Mouse (Mus musculus): ENCODE measurements around the gene Ift57. TPM values are rescaled to one million over a fixed set of nuclear protein-coding genes. Genes with fewer than 3 reads are reported as not detected.

The Ift57 gene
- polyA plus RNA-seq (2014; fragmentation: Nextera tagmentation; extraction: Ambion mirVana): 30.5 and 32.9 TPM in 2 replicates

DNA sequence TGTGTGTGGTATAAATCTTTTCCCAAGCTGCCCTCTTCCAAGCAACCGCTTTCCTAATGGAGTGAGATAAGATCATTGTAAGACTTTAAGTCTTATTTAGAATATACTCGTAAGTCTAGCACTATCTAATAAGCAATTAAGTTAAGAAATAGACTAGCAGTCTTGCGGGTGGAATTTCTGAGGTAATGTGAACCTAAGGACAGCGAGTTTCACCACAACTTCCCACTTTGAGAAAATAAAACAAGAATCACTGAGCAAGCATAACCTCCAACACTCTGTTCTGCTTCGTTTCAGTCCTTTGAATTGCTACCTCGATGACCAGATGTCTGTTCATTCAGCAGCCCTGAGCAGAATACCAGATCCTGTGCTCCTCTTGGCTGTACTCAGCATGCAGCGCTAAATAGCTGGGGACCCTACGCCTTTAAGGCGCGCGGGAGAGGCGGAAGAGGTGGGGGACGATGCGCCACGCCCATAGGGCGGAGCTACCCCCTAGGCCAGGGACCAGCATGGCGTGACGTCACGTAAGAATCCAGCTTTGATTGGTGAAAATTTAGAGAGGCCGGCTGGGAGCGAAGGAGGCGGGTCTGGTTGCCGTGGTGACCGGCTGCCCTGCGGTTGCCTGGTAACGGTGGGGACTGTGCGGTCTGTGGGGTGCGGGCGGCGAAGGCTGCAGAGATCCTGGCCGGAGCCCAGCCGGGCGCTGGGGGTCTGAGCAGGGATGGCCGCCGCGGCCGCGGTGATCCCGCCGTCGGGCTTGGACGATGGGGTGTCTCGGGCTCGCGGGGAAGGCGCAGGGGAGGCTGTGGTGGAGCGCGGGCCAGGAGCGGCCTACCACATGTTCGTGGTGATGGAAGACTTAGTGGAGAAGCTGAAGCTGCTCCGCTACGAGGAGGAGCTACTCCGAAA is at the start of gene Ift57:
Gene Ift57 (plus strand): TSS at position 614 of the 906 bp plus-strand sequence.
- Histone ChIP-seq H3K36me3 (replicated peaks; ENCODE audit: control insufficient read depth, insufficient read depth, low read depth, low read length) (no peaks in the 10 kb centered on the region), H3K27me3 (ENCODE audit: control insufficient read depth, insufficient read depth, low read length) (no peaks in the 10 kb centered on the region), H3K9me3 (replicated peaks; ENCODE audit: control insufficient read depth, low read length) (no peaks in the 10 kb centered on the region), H3K27ac (replicated peaks; ENCODE audit: low read depth, low read length) (no peak within 1 kb of the TSS), H3K4me3 (ENCODE audit: low read depth, low read length) (peak within 1 kb of the TSS; percentile 78), H3K9ac (replicated peaks; ENCODE audit: low read length) (peak within 1 kb of the TSS; percentile 74), H3K4me1 (ENCODE audit: control insufficient read depth, insufficient read depth, low read length) (no peaks in the 10 kb centered on the region), H3K4me2 (ENCODE audit: low read depth, low read length) (peak within 1 kb of the TSS; percentile 68)
- DNase-seq (ENCODE audit: low spot score) (peak; percentile 99), ATAC-seq (replicated peaks; ENCODE audit: insufficient number of reproducible peaks, low FRiP score, low TSS enrichment, low read depth) (peak; percentile 100)
- 3% methylated on average over 53 of the region's 53 CpGs for WGBS

DNA sequence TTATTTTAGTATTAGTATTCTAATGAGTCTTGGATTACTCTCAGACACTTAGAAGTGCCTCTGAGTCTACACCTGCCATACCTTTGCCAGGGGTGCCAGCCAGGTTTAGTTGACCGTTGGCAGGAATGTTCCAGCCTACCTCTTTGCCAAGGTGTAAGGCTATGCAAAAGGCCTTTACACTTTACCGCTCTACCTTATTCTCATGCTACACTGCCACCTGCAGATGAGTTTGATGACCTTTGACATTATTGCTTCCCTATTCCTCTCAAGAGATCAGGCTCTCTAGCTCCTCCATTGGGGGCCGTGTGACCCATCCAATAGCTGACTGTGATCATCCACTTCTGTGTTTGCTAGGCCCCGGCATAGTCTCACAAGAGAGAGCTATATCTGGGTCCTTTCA is 41.9 kb upstream of the Ift57 start:
- no peak overlapping the region for H3K27ac ChIP-seq (replicated peaks; ENCODE audit: low read depth, low read length)
- no peaks in the 10 kb centered on the region for H3K36me3 ChIP-seq (replicated peaks; ENCODE audit: control insufficient read depth, insufficient read depth, low read depth, low read length)
- no peak overlapping the region for H3K9ac ChIP-seq (replicated peaks; ENCODE audit: low read length)
- DNase-seq (ENCODE audit: low spot score) (no peak), ATAC-seq (replicated peaks; ENCODE audit: insufficient number of reproducible peaks, low FRiP score, low TSS enrichment, low read depth) (no peak)
- 91% methylated on average over 4 of the region's 4 CpGs for WGBS
- no peaks in the 10 kb centered on the region for H3K4me1 ChIP-seq (ENCODE audit: control insufficient read depth, insufficient read depth, low read length)
- H3K9me3 ChIP-seq (replicated peaks; ENCODE audit: control insufficient read depth, low read length): no peaks in the 10 kb centered on the region
- H3K27me3 ChIP-seq (ENCODE audit: control insufficient read depth, insufficient read depth, low read length): no peaks in the 10 kb centered on the region
- H3K4me2 ChIP-seq (ENCODE audit: low read depth, low read length): no peak overlapping the region
- no peak overlapping the region for H3K4me3 ChIP-seq (ENCODE audit: low read depth, low read length)

DNA sequence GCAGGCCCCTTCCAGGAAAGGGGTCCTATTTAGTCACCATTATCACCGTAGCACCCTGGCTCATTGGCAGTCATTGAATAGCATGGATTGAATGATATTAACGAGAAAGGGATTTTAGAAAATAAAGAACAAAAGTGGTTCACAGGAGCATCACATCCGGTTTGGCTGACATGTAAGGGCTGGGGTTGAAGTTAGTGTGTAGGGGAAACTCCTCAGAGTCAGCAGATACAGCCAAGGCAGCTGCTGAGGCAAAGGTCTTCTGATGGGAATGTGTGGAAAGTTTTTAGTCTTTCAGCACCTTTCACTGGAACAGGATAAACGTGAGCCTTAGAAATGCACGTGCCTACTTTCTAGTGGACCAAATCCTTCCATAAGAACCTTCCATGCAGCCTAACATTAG is 41.0 kb upstream of the Ift57 start:
- no peak overlapping the region for H3K9ac ChIP-seq (replicated peaks; ENCODE audit: low read length)
- no peak overlapping the region for H3K4me2 ChIP-seq (ENCODE audit: low read depth, low read length)
- WGBS: 79% methylated on average over 5 of the region's 5 CpGs
- H3K9me3 ChIP-seq (replicated peaks; ENCODE audit: control insufficient read depth, low read length): no peaks in the 10 kb centered on the region
- no peak overlapping the region for H3K27ac ChIP-seq (replicated peaks; ENCODE audit: low read depth, low read length)
- H3K4me3 ChIP-seq (ENCODE audit: low read depth, low read length): no peak overlapping the region
- no peaks in the 10 kb centered on the region for H3K4me1 ChIP-seq (ENCODE audit: control insufficient read depth, insufficient read depth, low read length)
- no peak for DNase-seq (ENCODE audit: low spot score)
- no peaks in the 10 kb centered on the region for H3K27me3 ChIP-seq (ENCODE audit: control insufficient read depth, insufficient read depth, low read length)
- ATAC-seq (replicated peaks; ENCODE audit: insufficient number of reproducible peaks, low FRiP score, low TSS enrichment, low read depth): no peak
- H3K36me3 ChIP-seq (replicated peaks; ENCODE audit: control insufficient read depth, insufficient read depth, low read depth, low read length): no peaks in the 10 kb centered on the region

DNA sequence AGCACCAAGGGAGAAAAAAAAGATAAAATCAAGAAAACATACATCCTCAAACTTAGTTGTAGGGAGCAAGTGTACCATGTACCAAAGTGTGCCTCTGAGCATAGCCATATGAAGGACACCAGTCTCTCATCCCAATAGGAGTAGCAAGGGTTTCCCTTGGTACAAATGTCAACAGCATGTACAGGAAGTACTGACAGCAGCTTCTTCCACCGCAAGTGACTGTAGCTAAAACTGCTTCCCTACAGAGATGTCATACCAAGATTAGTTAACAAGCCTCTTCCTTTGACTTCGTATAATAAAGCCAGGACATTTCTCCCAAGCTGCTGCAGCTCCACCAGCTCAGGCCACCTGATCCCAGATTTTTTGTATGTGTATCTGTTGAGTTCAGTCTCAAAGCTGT is 39.9 kb upstream of the Ift57 start:
- Histone ChIP-seq H3K9ac (replicated peaks; ENCODE audit: low read length) (no peak overlapping the region), H3K36me3 (replicated peaks; ENCODE audit: control insufficient read depth, insufficient read depth, low read depth, low read length) (no peaks in the 10 kb centered on the region), H3K9me3 (replicated peaks; ENCODE audit: control insufficient read depth, low read length) (no peaks in the 10 kb centered on the region), H3K27me3 (ENCODE audit: control insufficient read depth, insufficient read depth, low read length) (no peaks in the 10 kb centered on the region), H3K4me3 (ENCODE audit: low read depth, low read length) (no peak overlapping the region), H3K4me1 (ENCODE audit: control insufficient read depth, insufficient read depth, low read length) (no peaks in the 10 kb centered on the region), H3K4me2 (ENCODE audit: low read depth, low read length) (no peak overlapping the region), H3K27ac (replicated peaks; ENCODE audit: low read depth, low read length) (no peak overlapping the region)
- no peak for DNase-seq (ENCODE audit: low spot score)
- 66% methylated on average over 2 of the region's 2 CpGs for WGBS
- no peak for ATAC-seq (replicated peaks; ENCODE audit: insufficient number of reproducible peaks, low FRiP score, low TSS enrichment, low read depth)

DNA sequence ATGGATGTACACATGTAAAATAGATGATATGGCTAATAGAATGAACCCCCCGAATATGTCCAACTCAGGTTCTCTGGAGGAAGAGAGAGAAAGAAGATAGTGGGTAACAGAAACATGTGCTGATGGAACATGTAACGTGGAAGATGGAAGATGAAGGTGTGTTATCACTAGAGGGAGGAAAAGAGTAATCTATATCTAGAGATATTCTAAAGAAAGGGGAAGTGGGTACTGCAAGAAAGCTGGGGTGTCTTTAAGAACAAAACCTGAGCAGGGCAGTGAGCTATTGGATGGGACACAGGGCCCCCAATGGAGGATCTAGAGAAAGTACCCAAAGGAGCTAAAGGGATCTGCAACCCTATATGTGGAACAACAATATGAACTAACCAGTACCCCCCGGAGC is 38.9 kb upstream of the Ift57 start:
- no peak overlapping the region for H3K9ac ChIP-seq (replicated peaks; ENCODE audit: low read length)
- 87% methylated on average over 3 of the region's 3 CpGs for WGBS
- H3K9me3 ChIP-seq (replicated peaks; ENCODE audit: control insufficient read depth, low read length): no peaks in the 10 kb centered on the region
- no peak overlapping the region for H3K27ac ChIP-seq (replicated peaks; ENCODE audit: low read depth, low read length)
- no peak overlapping the region for H3K4me2 ChIP-seq (ENCODE audit: low read depth, low read length)
- H3K27me3 ChIP-seq (ENCODE audit: control insufficient read depth, insufficient read depth, low read length): no peaks in the 10 kb centered on the region
- DNase-seq (ENCODE audit: low spot score) (no peak), ATAC-seq (replicated peaks; ENCODE audit: insufficient number of reproducible peaks, low FRiP score, low TSS enrichment, low read depth) (no peak)
- H3K4me1 ChIP-seq (ENCODE audit: control insufficient read depth, insufficient read depth, low read length): no peaks in the 10 kb centered on the region
- H3K4me3 ChIP-seq (ENCODE audit: low read depth, low read length): no peak overlapping the region
- no peaks in the 10 kb centered on the region for H3K36me3 ChIP-seq (replicated peaks; ENCODE audit: control insufficient read depth, insufficient read depth, low read depth, low read length)

DNA sequence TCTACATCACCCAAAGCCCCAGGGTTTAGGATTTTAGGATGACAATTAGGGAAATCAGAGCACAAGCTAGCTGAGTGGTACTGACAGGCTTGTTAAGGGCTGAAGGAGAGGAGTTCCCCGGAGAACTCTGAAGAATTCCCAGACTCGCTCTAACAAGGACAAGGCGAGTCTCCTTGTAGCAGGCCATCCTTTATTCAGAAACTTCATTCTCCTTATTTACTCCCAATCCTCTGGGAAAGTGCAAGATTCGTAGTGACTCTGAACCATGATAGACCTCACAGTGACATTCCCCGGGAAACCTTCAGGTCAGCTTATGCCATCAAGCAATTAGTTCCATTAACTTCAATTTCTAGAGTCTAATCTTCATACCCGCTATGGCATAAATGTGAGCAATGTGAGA is 36.8 kb upstream of the Ift57 start:
- H3K36me3 ChIP-seq (replicated peaks; ENCODE audit: control insufficient read depth, insufficient read depth, low read depth, low read length): no peaks in the 10 kb centered on the region
- no peak overlapping the region for H3K9ac ChIP-seq (replicated peaks; ENCODE audit: low read length)
- ATAC-seq (replicated peaks; ENCODE audit: insufficient number of reproducible peaks, low FRiP score, low TSS enrichment, low read depth) (no peak), DNase-seq (ENCODE audit: low spot score) (no peak)
- H3K4me3 ChIP-seq (ENCODE audit: low read depth, low read length): no peak overlapping the region
- WGBS: 62% methylated on average over 6 of the region's 6 CpGs
- no peak overlapping the region for H3K4me2 ChIP-seq (ENCODE audit: low read depth, low read length)
- no peaks in the 10 kb centered on the region for H3K9me3 ChIP-seq (replicated peaks; ENCODE audit: control insufficient read depth, low read length)
- H3K4me1 ChIP-seq (ENCODE audit: control insufficient read depth, insufficient read depth, low read length): no peaks in the 10 kb centered on the region
- H3K27ac ChIP-seq (replicated peaks; ENCODE audit: low read depth, low read length): no peak overlapping the region
- H3K27me3 ChIP-seq (ENCODE audit: control insufficient read depth, insufficient read depth, low read length): no peaks in the 10 kb centered on the region

DNA sequence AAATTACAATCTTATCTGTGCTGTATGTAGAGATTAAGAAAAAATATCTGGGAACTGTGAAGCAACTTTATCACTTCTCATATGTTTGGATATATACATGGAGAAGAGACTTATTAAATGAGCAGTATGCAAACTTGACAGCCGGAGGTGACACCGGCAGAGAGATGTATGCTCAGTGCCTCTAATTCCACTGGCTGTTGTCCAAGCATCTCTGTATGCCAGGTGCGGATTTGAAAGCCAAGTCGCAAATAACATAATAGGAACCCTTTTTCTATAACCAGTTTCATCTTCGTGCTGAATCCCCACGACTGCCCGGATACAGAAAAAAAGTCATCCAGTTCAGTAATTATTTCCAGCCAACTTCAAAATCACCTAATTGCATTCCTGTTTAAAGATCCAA is 34.4 kb upstream of the Ift57 start:
- WGBS: 61% methylated on average over 7 of the region's 7 CpGs

DNA sequence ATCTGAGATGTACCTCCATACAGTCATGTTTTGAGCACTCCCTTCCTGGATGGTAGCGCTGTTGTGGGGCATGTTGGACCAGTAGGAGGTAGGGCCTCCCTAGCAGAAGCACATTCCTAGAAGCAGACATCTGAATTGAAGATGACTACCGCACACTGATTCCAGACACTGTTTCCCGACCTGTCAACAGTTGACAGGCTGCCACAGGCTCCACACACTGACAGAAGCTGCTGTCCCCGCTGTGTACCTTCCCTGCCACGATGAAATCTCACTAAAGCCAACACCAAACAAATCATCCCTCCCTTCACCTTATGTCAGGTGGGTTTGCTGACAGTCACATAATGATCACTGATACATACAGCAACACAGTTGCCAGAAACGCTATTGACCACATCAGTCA is 19.4 kb upstream of the Ift57 start:
- no peak for DNase-seq (ENCODE audit: low spot score)
- no peak for ATAC-seq (replicated peaks; ENCODE audit: insufficient number of reproducible peaks, low FRiP score, low TSS enrichment, low read depth)
- H3K9ac ChIP-seq (replicated peaks; ENCODE audit: low read length): no peak overlapping the region
- H3K27ac ChIP-seq (replicated peaks; ENCODE audit: low read depth, low read length): no peak overlapping the region
- H3K27me3 ChIP-seq (ENCODE audit: control insufficient read depth, insufficient read depth, low read length): no peaks in the 10 kb centered on the region
- H3K4me2 ChIP-seq (ENCODE audit: low read depth, low read length): no peak overlapping the region
- H3K4me3 ChIP-seq (ENCODE audit: low read depth, low read length): no peak overlapping the region
- no peaks in the 10 kb centered on the region for H3K9me3 ChIP-seq (replicated peaks; ENCODE audit: control insufficient read depth, low read length)
- 92% methylated on average over 6 of the region's 6 CpGs for WGBS
- no peaks in the 10 kb centered on the region for H3K36me3 ChIP-seq (replicated peaks; ENCODE audit: control insufficient read depth, insufficient read depth, low read depth, low read length)
- no peaks in the 10 kb centered on the region for H3K4me1 ChIP-seq (ENCODE audit: control insufficient read depth, insufficient read depth, low read length)

More for the DNA sequence above, 34.4 kb upstream of the Ift57 start:
- Histone ChIP-seq H3K36me3 (replicated peaks; ENCODE audit: control insufficient read depth, insufficient read depth, low read depth, low read length) (no peaks in the 10 kb centered on the region), H3K4me1 (ENCODE audit: control insufficient read depth, insufficient read depth, low read length) (no peaks in the 10 kb centered on the region), H3K9me3 (replicated peaks; ENCODE audit: control insufficient read depth, low read length) (no peaks in the 10 kb centered on the region), H3K9ac (replicated peaks; ENCODE audit: low read length) (no peak overlapping the region), H3K4me2 (ENCODE audit: low read depth, low read length) (no peak overlapping the region), H3K27ac (replicated peaks; ENCODE audit: low read depth, low read length) (no peak overlapping the region), H3K27me3 (ENCODE audit: control insufficient read depth, insufficient read depth, low read length) (no peaks in the 10 kb centered on the region), H3K4me3 (ENCODE audit: low read depth, low read length) (no peak overlapping the region)
- no peak for ATAC-seq (replicated peaks; ENCODE audit: insufficient number of reproducible peaks, low FRiP score, low TSS enrichment, low read depth)
- peak; percentile 43 for DNase-seq (ENCODE audit: low spot score)
